Mouse (Mus musculus) stomach, embryonic 16.5 days (tissue): ENCODE results near the gene Bhlhb9. TPM values are rescaled to one million over a fixed set of nuclear protein-coding genes. Genes with fewer than 3 reads are reported as not detected.

ENCODE experiments used
- ATAC-seq: fragments of 200-750 bp; cut with Nextera tagmentation; 2 replicates; pipeline ENCODE4 v1.8.0; 2017; ENCODE audit warnings: moderate number of reproducible peaks, moderate TSS enrichment; ENCODE audit not compliant: insufficient read depth, low FRiP score
- H3K27ac ChIP-seq: fragments of 300-500 bp; sonication (generic); 2 replicates; pipeline ENCODE4 v1.5.1; 2014; ENCODE audit warnings: low read length
- H3K27me3 ChIP-seq: fragments of 300-500 bp; sonication (generic); 2 replicates; pipeline ENCODE4 v1.6.1; 2014; ENCODE audit warnings: low read length, control low read depth, mixed read lengths; ENCODE audit not compliant: control insufficient read depth, insufficient read depth
- H3K36me3 ChIP-seq: fragments of 300-500 bp; sonication (generic); 2 replicates; pipeline ENCODE4 v1.6.1; 2014; ENCODE audit warnings: low read length; ENCODE audit not compliant: control insufficient read depth, insufficient read depth
- H3K4me1 ChIP-seq: fragments of 300-500 bp; sonication (generic); 2 replicates; pipeline ENCODE4 v1.6.1; 2014; ENCODE audit warnings: low read length, control low read depth, mixed read lengths; ENCODE audit not compliant: control insufficient read depth, insufficient read depth
- H3K4me2 ChIP-seq: fragments of 300-500 bp; sonication (generic); 2 replicates; pipeline ENCODE4 v1.6.1; 2014; ENCODE audit warnings: low read depth, low read length, mixed read lengths
- H3K4me3 ChIP-seq: fragments of 300-500 bp; sonication (generic); replicated peaks from 2 replicates; pipeline ENCODE4 v1.5.1; 2014; ENCODE audit warnings: mild to moderate bottlenecking, low read length
- H3K9ac ChIP-seq: fragments of 300-500 bp; sonication (generic); 2 replicates; pipeline ENCODE4 v1.6.1; 2014; ENCODE audit warnings: low read length
- H3K9me3 ChIP-seq: fragments of 300-500 bp; sonication (generic); replicated peaks from 2 replicates; pipeline ENCODE4 v1.6.1; 2016; ENCODE audit warnings: low read length, control low read depth; ENCODE audit not compliant: control insufficient read depth
- WGBS: fragments of 180-500 bp; shearing (Covaris S2); extraction: QIAGEN DNeasy Blood & Tissue Kit; methylation state at CpG from one replicate; pipeline ENCODE4 v1.1.7; 2014; 5-methylcytosine and 5-hydroxymethylcytosine counted together
- polyA plus RNA-seq: library from polyadenylated mRNA; unstranded; fragments of >200 nt; fragmentation: Nextera tagmentation; extraction: Ambion mirVana; gene quantifications from 2 replicates; pipeline ENCODE4 v1.2.1, GENCODE M21; 2015

Bhlhb9 gene
- polyA plus RNA-seq, 1 experiment from 2014 or later, result 37.4 TPM

DNA sequence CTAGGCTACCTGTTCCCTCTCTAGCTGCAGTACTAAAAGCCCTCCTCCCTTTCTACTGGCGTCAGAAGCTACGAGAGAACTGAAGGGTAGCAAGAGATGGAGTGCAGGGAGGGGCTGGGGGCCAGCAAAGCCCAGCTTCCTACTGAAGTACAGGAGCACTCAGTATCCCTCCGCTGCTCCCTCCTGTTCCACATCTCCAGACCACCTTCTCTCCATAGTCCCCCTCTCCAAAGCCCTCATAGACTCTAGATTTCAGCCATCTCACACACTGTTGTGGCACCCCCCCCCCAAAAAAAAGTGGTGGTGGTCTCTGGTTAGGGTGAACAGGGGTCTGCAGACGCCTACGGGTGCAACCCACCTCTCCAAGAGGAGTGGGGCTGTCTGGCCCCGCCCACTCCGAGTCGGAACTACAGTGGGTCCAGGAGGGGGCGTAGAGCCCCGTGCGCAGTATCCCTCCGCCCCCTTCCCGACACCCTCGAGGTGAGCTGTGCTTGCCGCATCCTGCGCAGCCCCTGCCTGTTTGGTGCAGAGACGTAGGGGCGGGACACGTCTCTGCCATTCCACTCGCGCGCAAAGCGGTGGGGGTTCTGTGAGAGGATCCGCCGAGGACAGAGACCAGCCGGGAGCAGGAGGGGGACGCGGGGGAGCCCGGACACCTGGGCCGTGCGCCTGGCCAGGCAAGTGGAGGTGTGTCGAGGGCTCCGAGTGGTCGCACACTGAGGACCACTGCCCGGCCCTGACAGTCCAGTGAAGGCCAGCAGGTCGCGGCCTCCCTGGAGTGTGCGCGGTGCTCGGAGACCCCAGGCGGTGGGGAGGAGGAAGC, 88.2 kb downstream of the Bhlhb9 start:
- H3K9me3 ChIP-seq, result no peaks in the 10 kb centered on the region
- no peaks in the 10 kb centered on the region for H3K27me3 ChIP-seq
- WGBS, result 9% methylated on average over 34 of the region's 41 CpGs
- peak overlapping the region; percentile 67; the same call in 1 of the 2 replicates for H3K27ac ChIP-seq
- no peaks in the 10 kb centered on the region for H3K36me3 ChIP-seq
- H3K4me1 ChIP-seq, result no peaks in the 10 kb centered on the region
- peak overlapping the region; percentile 53 for H3K4me2 ChIP-seq
- H3K9ac ChIP-seq, result peak overlapping the region; percentile 82
- H3K4me3 ChIP-seq, result peak overlapping the region; percentile 68
- ATAC-seq, result peak; percentile 97

DNA sequence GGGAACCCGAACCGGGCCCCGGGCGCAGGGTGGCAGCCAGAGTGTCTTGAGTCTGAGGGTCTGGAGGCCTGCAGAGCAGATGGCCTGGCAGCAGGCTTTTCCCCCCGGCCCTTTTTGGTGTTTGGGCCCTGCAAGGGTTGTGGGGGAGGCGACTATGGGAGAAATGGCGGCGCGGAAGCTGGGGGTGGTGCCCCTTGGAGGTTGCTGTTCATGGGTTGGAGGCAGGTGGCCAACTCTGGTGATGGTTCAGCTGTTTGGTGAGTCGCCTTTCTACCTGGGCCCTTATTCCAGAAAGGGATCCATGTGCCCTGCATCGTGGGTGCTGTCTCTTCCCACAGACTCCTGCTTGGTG, 88.8 kb downstream of the Bhlhb9 start:
- H3K36me3 ChIP-seq, result no peaks in the 10 kb centered on the region
- no peak for ATAC-seq
- H3K9ac ChIP-seq, result peak overlapping the region; percentile 82
- H3K4me3 ChIP-seq, result peak overlapping the region; percentile 68
- no peaks in the 10 kb centered on the region for H3K4me1 ChIP-seq
- 16% methylated on average over 7 of the region's 11 CpGs for WGBS
- no peaks in the 10 kb centered on the region for H3K9me3 ChIP-seq
- peak overlapping the region; percentile 53 for H3K4me2 ChIP-seq
- H3K27ac ChIP-seq, result peak overlapping the region; percentile 64; the same call in 1 of the 2 replicates
- H3K27me3 ChIP-seq, result no peaks in the 10 kb centered on the region

- no peaks in the 10 kb centered on the region for H3K4me1 ChIP-seq
- no peak overlapping the region for H3K27ac ChIP-seq
- no peaks in the 10 kb centered on the region for H3K9me3 ChIP-seq
- H3K4me2 ChIP-seq, result no peak overlapping the region
- H3K9ac ChIP-seq, result no peak overlapping the region
- H3K27me3 ChIP-seq, result no peaks in the 10 kb centered on the region
- ATAC-seq, result no peak
- 86% methylated on average over 4 of the region's 4 CpGs for WGBS
- H3K36me3 ChIP-seq, result no peaks in the 10 kb centered on the region
- no peak overlapping the region for H3K4me3 ChIP-seq
Measured at GRCm38 (mm10) chrX:135916580-135916979, 119.2 kb downstream of the Bhlhb9 start.

DNA sequence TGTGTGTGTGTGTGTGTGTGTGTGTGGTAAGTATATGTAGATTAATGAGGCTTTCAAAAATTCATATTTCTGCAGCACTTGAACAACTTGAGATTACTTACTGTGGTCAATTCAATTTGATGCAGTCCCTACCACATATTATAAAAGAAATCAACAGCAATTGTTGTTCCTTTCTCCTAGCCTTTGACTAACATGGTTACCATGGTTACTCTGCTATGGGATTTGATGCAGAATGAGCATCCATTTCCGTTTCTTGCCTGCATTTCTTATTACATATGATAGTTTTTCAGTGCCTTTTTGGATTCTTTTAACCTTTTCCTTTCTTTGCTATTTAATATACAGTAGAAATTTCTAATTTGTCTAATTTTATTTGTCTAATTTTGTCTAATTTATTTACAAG, 119.7 kb downstream of the Bhlhb9 start:
- Histone ChIP-seq H3K9ac (no peak overlapping the region), H3K36me3 (no peaks in the 10 kb centered on the region), H3K4me2 (no peak overlapping the region), H3K9me3 (no peaks in the 10 kb centered on the region), H3K4me3 (no peak overlapping the region), H3K27me3 (no peaks in the 10 kb centered on the region), H3K27ac (no peak overlapping the region), H3K4me1 (no peaks in the 10 kb centered on the region)
- ATAC-seq, result no peak
- WGBS, result 56% methylated on average over 1 of the region's 1 CpGs

DNA sequence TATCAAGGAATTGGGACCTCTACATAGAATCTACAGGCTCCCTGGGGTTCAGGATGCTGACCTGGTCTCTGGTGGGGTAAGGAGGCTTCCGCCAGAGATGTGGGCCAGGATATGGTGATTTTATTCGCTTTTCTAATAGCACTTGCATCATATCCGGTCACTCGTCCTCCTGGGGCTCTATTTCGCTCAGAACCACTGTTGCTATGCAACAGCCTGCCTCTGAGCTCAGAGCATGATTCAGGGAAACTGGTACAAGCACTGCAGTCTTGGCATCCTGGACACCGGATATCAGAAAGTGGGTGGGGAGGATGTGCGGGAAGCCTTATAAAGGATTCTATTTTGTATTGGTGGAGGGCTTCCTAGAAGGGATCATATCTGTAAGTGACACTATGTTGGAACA, 124.8 kb downstream of the Bhlhb9 start:
- Histone ChIP-seq H3K27me3 (no peaks in the 10 kb centered on the region), H3K4me2 (no peak overlapping the region), H3K4me1 (no peaks in the 10 kb centered on the region), H3K9me3 (no peaks in the 10 kb centered on the region), H3K4me3 (no peak overlapping the region), H3K36me3 (no peaks in the 10 kb centered on the region), H3K9ac (no peak overlapping the region), H3K27ac (no peak overlapping the region)
- WGBS, result 84% methylated on average over 7 of the region's 7 CpGs
- no peak for ATAC-seq

GRCm38 (mm10) chrX:135925911-135926310, 128.5 kb downstream of the Bhlhb9 start:
- Histone ChIP-seq H3K4me2 (no peak overlapping the region), H3K27me3 (no peaks in the 10 kb centered on the region), H3K9ac (no peak overlapping the region), H3K4me3 (no peak overlapping the region), H3K9me3 (no peaks in the 10 kb centered on the region), H3K36me3 (no peaks in the 10 kb centered on the region), H3K27ac (no peak overlapping the region), H3K4me1 (no peaks in the 10 kb centered on the region)
- WGBS, result 53% methylated on average over 3 of the region's 3 CpGs
- no peak for ATAC-seq

- Histone ChIP-seq H3K4me3 (no peak overlapping the region), H3K4me1 (no peaks in the 10 kb centered on the region), H3K9ac (no peak overlapping the region), H3K36me3 (no peaks in the 10 kb centered on the region), H3K4me2 (no peak overlapping the region), H3K27me3 (no peaks in the 10 kb centered on the region), H3K9me3 (no peaks in the 10 kb centered on the region), H3K27ac (no peak overlapping the region)
- no peak for ATAC-seq
Measured at GRCm38 (mm10) chrX:135928588-135928987, 131.2 kb downstream of the Bhlhb9 start.

GRCm38 (mm10) chrX:135936452-135936851, 139.1 kb downstream of the Bhlhb9 start:
- H3K9me3 ChIP-seq, result no peaks in the 10 kb centered on the region
- WGBS, result 22% methylated on average over 1 of the region's 1 CpGs

More at GRCm38 (mm10) chrX:135936452-135936851, 139.1 kb downstream of the Bhlhb9 start:
- no peak overlapping the region for H3K4me3 ChIP-seq
- no peaks in the 10 kb centered on the region for H3K4me1 ChIP-seq
- H3K27ac ChIP-seq, result no peak overlapping the region
- no peak overlapping the region for H3K9ac ChIP-seq
- H3K27me3 ChIP-seq, result no peaks in the 10 kb centered on the region
- H3K36me3 ChIP-seq, result no peaks in the 10 kb centered on the region
- no peak overlapping the region for H3K4me2 ChIP-seq
- no peak for ATAC-seq
